Mouse (Mus musculus) layer of hippocampus, adult 2 months (tissue): Measurements from ENCODE around the gene Rnf167. TPM values are rescaled to one million over a fixed set of nuclear protein-coding genes. Genes with fewer than 3 reads are reported as not detected.

Experiments used
- DNase-seq, 2 experiments: peaks; one replicate each; pipeline ENCODE4 v3.0.0; 2022; ENCODE audit warnings: low spot score in 2 of 2
- H3K27ac ChIP-seq: fragments of 200-600 bp; 2 replicates; pipeline ENCODE4 v1.8.1; 2022
- H3K4me3 ChIP-seq: fragments of 200-600 bp; 2 replicates; pipeline ENCODE4 v1.8.1; 2022; ENCODE audit warnings: mild to moderate bottlenecking
- CTCF ChIP-seq: fragments of 200-600 bp; conservative IDR thresholded peaks from 2 replicates; pipeline ENCODE4 v1.8.1; 2022; ENCODE audit warnings: antibody characterized with exemption, mild to moderate bottlenecking, moderate library complexity
- total RNA-seq, 2 experiments: library from RNA; stranded (reverse); gene quantifications; 2 replicates each; pipeline ENCODE4 v1.2.3; 2021

The Rnf167 gene
- total RNA-seq, 2 experiments from 2014 or later, result 88.8 to 99.4 TPM

- no peak for TF ChIP-seq CTCF
- DNase-seq, result peak in 1 of 2 experiments; percentile 50
- Histone ChIP-seq H3K4me3 (peak overlapping the region; percentile 100), H3K27ac (peak overlapping the region; percentile 98)
These were observed 6.5 kb downstream of the Rnf167 start for GRCm38 (mm10) chr11:70653345-70654197.

- Histone ChIP-seq H3K4me3 (peak within 1 kb of the TSS; percentile 100), H3K27ac (peak within 1 kb of the TSS; percentile 98)
- no peak for TF ChIP-seq CTCF
- peak; percentile 59 to 63 for DNase-seq
These were observed 7.3 kb downstream of the Rnf167 start, which contains the start of gene Pfn1 for GRCm38 (mm10) chr11:70654198-70654922. Gene Pfn1 (minus strand): TSS chr11:70654644.

GRCm38 (mm10) chr11:70654923-70655570 is 8.0 kb downstream of the Rnf167 start:
- peak in 1 of 2 experiments; percentile 74 for DNase-seq
- no peak for TF ChIP-seq CTCF
- Histone ChIP-seq H3K27ac (peak overlapping the region; percentile 98), H3K4me3 (peak overlapping the region; percentile 100)

GRCm38 (mm10) chr11:70655571-70656455 is 8.8 kb downstream of the Rnf167 start:
- Histone ChIP-seq H3K27ac (peak overlapping the region; percentile 98), H3K4me3 (peak overlapping the region; percentile 100)
- no peak for TF ChIP-seq CTCF
- DNase-seq, result no peak

- H3K27ac ChIP-seq, result peak overlapping the region; percentile 98; the same call in 1 of the 2 replicates
These were observed 9.5 kb downstream of the Rnf167 start for GRCm38 (mm10) chr11:70656456-70656927.

GRCm38 (mm10) chr11:70656964-70657363 is 9.9 kb downstream of the Rnf167 start, which contains the start of gene Eno3:
Gene Eno3 (plus strand): TSS chr11:70657202.
- no peak for DNase-seq
- no peak for TF ChIP-seq CTCF
- H3K4me3 ChIP-seq, result peak within 1 kb of the TSS; percentile 100
- peak within 1 kb of the TSS; percentile 98 for H3K27ac ChIP-seq

More at GRCm38 (mm10) chr11:70656456-70656927, 9.5 kb downstream of the Rnf167 start:
- H3K4me3 ChIP-seq, result peak overlapping the region; percentile 100
- DNase-seq, result no peak
- TF ChIP-seq CTCF, result no peak

GRCm38 (mm10) chr11:70657573-70657972 is 10.5 kb downstream of the Rnf167 start:
- H3K4me3 ChIP-seq, result no peak overlapping the region
- no peak for TF ChIP-seq CTCF
- no peak overlapping the region for H3K27ac ChIP-seq
- DNase-seq, result no peak

GRCm38 (mm10) chr11:70657991-70658390 is 11.0 kb downstream of the Rnf167 start:
- no peak for DNase-seq
- TF ChIP-seq CTCF, result no peak
- Histone ChIP-seq H3K4me3 (no peak overlapping the region), H3K27ac (no peak overlapping the region)

- Histone ChIP-seq H3K4me3 (no peak overlapping the region), H3K27ac (no peak overlapping the region)
- TF ChIP-seq CTCF, result no peak
- no peak for DNase-seq
These were observed 11.5 kb downstream of the Rnf167 start for GRCm38 (mm10) chr11:70658521-70658920.

GRCm38 (mm10) chr11:70658942-70659341 is 11.9 kb downstream of the Rnf167 start:
- H3K4me3 ChIP-seq, result no peak overlapping the region
- TF ChIP-seq CTCF, result no peak
- DNase-seq, result no peak
- H3K27ac ChIP-seq, result no peak overlapping the region

- no peak overlapping the region for H3K4me3 ChIP-seq
- DNase-seq, result no peak
- no peak for TF ChIP-seq CTCF
- no peak overlapping the region for H3K27ac ChIP-seq
These were observed 13.5 kb downstream of the Rnf167 start for GRCm38 (mm10) chr11:70660571-70660970.

GRCm38 (mm10) chr11:70663101-70663500 is 16.1 kb downstream of the Rnf167 start:
- no peak for DNase-seq
- no peak overlapping the region for H3K27ac ChIP-seq
- no peak for TF ChIP-seq CTCF
- no peak overlapping the region for H3K4me3 ChIP-seq
